Mouse (Mus musculus) ES-E14 (cell line): ENCODE measurements at regions not wholly inside any gene's neighbourhood (a gene's known extent, or its start where the extent isn't known, plus 50 kb on each side); places are given as distances from the start of the nearest gene placed in this dataset.

Experiments used
- CHD2 ChIP-seq: IDR thresholded peaks from 2 replicates; pipeline ENCODE4 v1.6.1; 2014; ENCODE audit warnings: mild to moderate bottlenecking, low read depth, low read length, inconsistent platforms
- HCFC1 ChIP-seq: IDR thresholded peaks from 2 replicates; pipeline ENCODE4 v1.6.1; 2012; ENCODE audit warnings: low read length, inconsistent platforms, borderline replicate concordance; ENCODE audit not compliant: insufficient read depth
- MAFK ChIP-seq: IDR thresholded peaks from 2 replicates; pipeline ENCODE4 v1.6.1; 2014; ENCODE audit warnings: mild to moderate bottlenecking, low read depth, low read length, inconsistent platforms; ENCODE audit not compliant: insufficient read depth
- ZC3H11A ChIP-seq: IDR thresholded peaks from 2 replicates; pipeline ENCODE4 v1.6.1; 2012; ENCODE audit warnings: low read depth, mild to moderate bottlenecking, inconsistent platforms, low read length, borderline replicate concordance
- ZNF384 ChIP-seq: IDR thresholded peaks from 2 replicates; pipeline ENCODE4 v1.6.1; 2012; ENCODE audit warnings: low read depth, low read length, inconsistent platforms

DNA sequence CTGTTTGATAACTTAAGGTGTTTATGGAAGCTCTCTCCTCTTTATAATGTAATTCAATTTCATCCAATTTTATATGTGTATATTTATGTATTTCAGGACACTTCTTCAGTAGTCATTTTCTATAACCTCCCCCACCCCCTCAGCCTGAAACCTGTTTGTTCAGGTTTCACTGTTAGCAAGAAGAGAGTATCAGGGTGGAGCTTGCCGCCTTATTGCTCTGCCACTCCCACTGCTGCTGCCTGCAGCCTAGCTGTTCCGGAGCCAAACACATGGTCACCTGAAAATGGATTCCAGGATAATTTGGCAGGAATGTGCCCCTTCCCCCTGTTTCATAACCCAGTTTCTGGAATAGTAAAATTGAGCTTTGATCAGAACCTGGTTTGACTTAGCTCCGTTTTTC, 100.0 kb downstream of the Olfr693 start:
- no peak for TF ChIP-seq ZC3H11A
- no peak for TF ChIP-seq HCFC1
- TF ChIP-seq ZNF384, result no peak
- no peak for TF ChIP-seq MAFK
- TF ChIP-seq CHD2, result no peak
